Mouse (Mus musculus) liver, postnatal 0 days (tissue): ENCODE measurements around the gene Ccdc42. TPM values are rescaled to one million over a fixed set of nuclear protein-coding genes. Genes with fewer than 3 reads are reported as not detected.

Experiments used
- ATAC-seq: fragments of 200-750 bp; cut with Nextera tagmentation; 2 replicates; pipeline ENCODE4 v1.8.0; 2017; ENCODE audit warnings: mild to moderate bottlenecking, moderate library complexity
- DNase-seq: peaks from one replicate; pipeline ENCODE4 v3.0.0-alpha.2; 2016
- H3K27ac ChIP-seq: fragments of 300-500 bp; sonication (generic); 2 replicates; pipeline ENCODE4 v1.5.1; 2014; ENCODE audit warnings: antibody characterized with exemption, moderate library complexity, mild to moderate bottlenecking, low read depth
- H3K27me3 ChIP-seq: fragments of 300-500 bp; sonication (generic); 2 replicates; pipeline ENCODE4 v1.6.1; 2014; ENCODE audit warnings: low read length, control low read depth, mixed read lengths; ENCODE audit not compliant: insufficient read depth
- H3K36me3 ChIP-seq: fragments of 300-500 bp; sonication (generic); replicated peaks from 2 replicates; pipeline ENCODE4 v1.6.1; 2014; ENCODE audit warnings: mild to moderate bottlenecking, control low read depth, low read length, moderate library complexity, mixed read lengths; ENCODE audit not compliant: insufficient read depth
- H3K4me1 ChIP-seq: fragments of 300-500 bp; sonication (generic); 2 replicates; pipeline ENCODE4 v1.6.1; 2014; ENCODE audit warnings: antibody characterized with exemption, mild to moderate bottlenecking, control low read depth; ENCODE audit not compliant: insufficient read depth
- H3K4me2 ChIP-seq: fragments of 300-500 bp; sonication (generic); 2 replicates; pipeline ENCODE4 v1.6.1; 2014; ENCODE audit warnings: low read depth, mild to moderate bottlenecking, low read length, moderate library complexity, mixed read lengths
- H3K4me3 ChIP-seq: fragments of 300-500 bp; sonication (generic); 2 replicates; pipeline ENCODE4 v1.5.1; 2014; ENCODE audit warnings: low read depth, low read length
- H3K9ac ChIP-seq: fragments of 300-500 bp; sonication (generic); replicated peaks from 2 replicates; pipeline ENCODE4 v1.6.1; 2014; ENCODE audit warnings: mild to moderate bottlenecking, moderate library complexity
- H3K9me3 ChIP-seq: fragments of 300-500 bp; sonication (generic); 2 replicates; pipeline ENCODE4 v1.6.1; 2016; ENCODE audit warnings: mild to moderate bottlenecking, control low read depth, low read length, mixed read lengths
- CTCF ChIP-seq: sonication (generic); IDR thresholded peaks from 2 replicates; pipeline ENCODE4 v1.5.1; 2016; ENCODE audit warnings: antibody characterized with exemption, low read depth
- EP300 ChIP-seq: IDR thresholded peaks from 2 replicates; pipeline ENCODE4 v1.6.1; 2016; ENCODE audit warnings: antibody characterized with exemption, low read depth, mild to moderate bottlenecking
- WGBS: fragments of 180-500 bp; shearing (Covaris S2); extraction: QIAGEN DNeasy Blood & Tissue Kit; methylation state at CpG from one replicate; pipeline ENCODE4 v1.1.7; 2014; ENCODE audit not compliant: insufficient replicate concordance; 5-methylcytosine and 5-hydroxymethylcytosine counted together
- polyA plus RNA-seq: library from polyadenylated mRNA; unstranded; fragments of >200 nt; fragmentation: Nextera tagmentation; extraction: Ambion mirVana; gene quantifications from 2 replicates; pipeline ENCODE4 v1.2.1, GENCODE M21; 2015

The Ccdc42 gene
- polyA plus RNA-seq, 1 experiment from 2014 or later, result not detected

- 86% methylated on average over 17 of the region's 17 CpGs for WGBS
- Histone ChIP-seq H3K27ac (no peak overlapping the region), H3K4me2 (no peak overlapping the region), H3K4me1 (no peaks in the 10 kb centered on the region), H3K9ac (no peak overlapping the region), H3K27me3 (no peaks in the 10 kb centered on the region), H3K9me3 (no peaks in the 10 kb centered on the region), H3K4me3 (no peak overlapping the region), H3K36me3 (no peaks in the 10 kb centered on the region)
- no peak for DNase-seq
- TF ChIP-seq CTCF, result no peak
- TF ChIP-seq EP300, result no peak
- ATAC-seq, result no peak
These were observed 44.9 kb downstream of the Ccdc42 start for GRCm38 (mm10) chr11:68631611-68632316.

- Histone ChIP-seq H3K4me1 (no peaks in the 10 kb centered on the region; the same call in 1 of the 2 replicates), H3K4me2 (peak overlapping the region; percentile 29; the same call in 1 of the 2 replicates), H3K36me3 (no peaks in the 10 kb centered on the region), H3K9ac (no peak overlapping the region; the same call in 1 of the 2 replicates), H3K27me3 (no peaks in the 10 kb centered on the region), H3K27ac (no peak overlapping the region), H3K9me3 (no peaks in the 10 kb centered on the region), H3K4me3 (no peak overlapping the region)
- no peak for ATAC-seq
- 30% methylated on average over 10 of the region's 10 CpGs for WGBS
- no peak for TF ChIP-seq CTCF
- no peak for TF ChIP-seq EP300
- DNase-seq, result peak; percentile 17
These were observed 51.2 kb downstream of the Ccdc42 start for GRCm38 (mm10) chr11:68637861-68638615.

- no peak for DNase-seq
- 75% methylated on average over 5 of the region's 5 CpGs for WGBS
- no peak for TF ChIP-seq CTCF
- Histone ChIP-seq H3K4me3 (no peak overlapping the region), H3K4me2 (no peak overlapping the region), H3K4me1 (no peaks in the 10 kb centered on the region; the same call in 1 of the 2 replicates), H3K9me3 (no peaks in the 10 kb centered on the region), H3K36me3 (no peaks in the 10 kb centered on the region), H3K27ac (no peak overlapping the region), H3K27me3 (no peaks in the 10 kb centered on the region), H3K9ac (no peak overlapping the region)
- ATAC-seq, result no peak
These were observed 54.5 kb downstream of the Ccdc42 start for GRCm38 (mm10) chr11:68641361-68641760.

DNA sequence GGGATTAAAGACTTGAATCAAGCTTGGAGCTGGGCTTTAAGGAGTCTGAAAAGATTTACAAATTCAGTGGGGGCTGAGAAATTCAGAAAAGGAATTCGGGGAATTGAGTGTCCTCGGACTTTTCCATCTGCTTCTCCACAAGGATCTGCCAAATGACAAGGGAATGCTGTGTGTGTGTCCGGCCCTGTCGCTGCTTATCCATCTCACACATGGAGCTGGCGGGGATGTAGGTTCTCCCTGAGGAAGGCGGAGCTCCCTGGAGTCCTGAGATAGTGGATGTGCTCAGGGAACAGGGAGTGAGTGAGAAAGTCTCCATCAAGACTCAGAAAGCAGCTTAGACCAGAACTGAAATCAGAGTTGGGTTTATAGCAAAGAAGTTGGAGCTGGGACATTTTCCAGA, 58.0 kb downstream of the Ccdc42 start:
- 68% methylated on average over 6 of the region's 6 CpGs for WGBS
- H3K4me3 ChIP-seq, result no peak overlapping the region
- no peaks in the 10 kb centered on the region for H3K9me3 ChIP-seq
- no peak for TF ChIP-seq CTCF
- TF ChIP-seq EP300, result no peak
- H3K27me3 ChIP-seq, result no peaks in the 10 kb centered on the region
- DNase-seq (no peak), ATAC-seq (no peak)
- H3K36me3 ChIP-seq, result no peaks in the 10 kb centered on the region
- no peak overlapping the region for H3K4me2 ChIP-seq
- H3K27ac ChIP-seq, result no peak overlapping the region
- H3K4me1 ChIP-seq, result no peaks in the 10 kb centered on the region
- no peak overlapping the region for H3K9ac ChIP-seq

Other genes starting within 250 kb of the Ccdc42 start
- gene Ntn1, start 186.2 kb upstream of the Ccdc42 start, polyA plus RNA-seq, result 0.76 and 0.95 TPM in 2 replicates
- 0.82 and 0.86 TPM in 2 replicates for gene Pik3r5, start 154.9 kb upstream of the Ccdc42 start, polyA plus RNA-seq
- 2.4 and 2.5 TPM in 2 replicates for gene Pik3r6, start 84.0 kb upstream of the Ccdc42 start, polyA plus RNA-seq
- gene Mfsd6l, start 30.8 kb upstream of the Ccdc42 start, polyA plus RNA-seq, result 0.12 TPM in 1 of 2 replicates, not detected in the other
- 6.8 and 8.0 TPM in 2 replicates for gene Myh10, start 104.5 kb downstream of the Ccdc42 start, polyA plus RNA-seq